Mouse (Mus musculus) heart, embryonic 14.5 days (tissue): ENCODE results near the gene Taf5. TPM values are rescaled to one million over a fixed set of nuclear protein-coding genes. Genes with fewer than 3 reads are reported as not detected.

Experiments
- ATAC-seq: fragments of 200-750 bp; cut with Nextera tagmentation; 2 replicates; pipeline ENCODE4 v1.8.0; 2017; ENCODE audit warnings: low read depth, moderate TSS enrichment; ENCODE audit not compliant: insufficient number of reproducible peaks, insufficient read depth, low FRiP score
- H3K27ac ChIP-seq, 2 experiments: fragments of 200-500 bp in 1 of 2; fragments of 300-500 bp in 1 of 2; sonication (generic) in 1 of 2; replicated peaks in 1 of 2; 2 replicates each; pipeline ENCODE4 v1.5.1; 2012 to 2014; ENCODE audit warnings: low read depth in 2 of 2, low read length in 2 of 2, control low read depth in 1 of 2, mild to moderate bottlenecking in 1 of 2, mixed read lengths in 1 of 2; ENCODE audit not compliant: control insufficient read depth in 1 of 2, insufficient read depth in 1 of 2
- H3K27me3 ChIP-seq: fragments of 300-500 bp; sonication (generic); 2 replicates; pipeline ENCODE4 v1.6.1; 2014; ENCODE audit warnings: mild to moderate bottlenecking, low read length, control low read depth; ENCODE audit not compliant: control insufficient read depth, insufficient read depth
- H3K36me3 ChIP-seq: fragments of 300-500 bp; sonication (generic); 2 replicates; pipeline ENCODE4 v1.6.1; 2014; ENCODE audit warnings: mild to moderate bottlenecking, control low read depth, low read length, mixed read lengths; ENCODE audit not compliant: control insufficient read depth, insufficient read depth
- H3K4me1 ChIP-seq, 2 experiments: fragments of 200-500 bp in 1 of 2; fragments of 300-500 bp in 1 of 2; sonication (generic) in 1 of 2; 2 replicates each; pipeline ENCODE4 v1.6.1; 2012 to 2014; ENCODE audit warnings: low read length in 2 of 2, control low read depth in 1 of 2, mixed read lengths in 1 of 2; ENCODE audit not compliant: control insufficient read depth in 2 of 2, insufficient read depth in 2 of 2
- H3K4me2 ChIP-seq: fragments of 300-500 bp; sonication (generic); 2 replicates; pipeline ENCODE4 v1.6.1; 2014; ENCODE audit warnings: mild to moderate bottlenecking, low read length
- H3K4me3 ChIP-seq, 2 experiments: fragments of 200-500 bp in 1 of 2; fragments of 300-500 bp in 1 of 2; sonication (generic) in 1 of 2; 2 replicates each; pipeline ENCODE4 v1.5.1; 2012 to 2014; ENCODE audit warnings: low read length in 2 of 2, mild to moderate bottlenecking in 2 of 2, control low read depth in 1 of 2, low read depth in 1 of 2, moderate library complexity in 1 of 2; ENCODE audit not compliant: control insufficient read depth in 1 of 2, insufficient read depth in 1 of 2
- H3K9ac ChIP-seq: fragments of 300-500 bp; sonication (generic); 2 replicates; pipeline ENCODE4 v1.6.1; 2014; ENCODE audit warnings: mild to moderate bottlenecking, low read length
- H3K9me3 ChIP-seq: fragments of 300-500 bp; sonication (generic); 2 replicates; pipeline ENCODE4 v1.6.1; 2016; ENCODE audit warnings: low read length, control low read depth; ENCODE audit not compliant: control insufficient read depth
- WGBS: fragments of 180-500 bp; shearing (Covaris S2); extraction: QIAGEN DNeasy Blood & Tissue Kit; methylation state at CpG from one replicate; pipeline ENCODE4 v1.1.7; 2014; 5-methylcytosine and 5-hydroxymethylcytosine counted together
- polyA plus RNA-seq: library from polyadenylated mRNA; unstranded; fragments of >200 nt; fragmentation: Nextera tagmentation; extraction: Ambion mirVana; gene quantifications from 2 replicates; pipeline ENCODE4 v1.2.1, GENCODE M21; 2014

Gene Taf5
- polyA plus RNA-seq, 1 experiment from 2014 or later: 5.7 TPM

DNA sequence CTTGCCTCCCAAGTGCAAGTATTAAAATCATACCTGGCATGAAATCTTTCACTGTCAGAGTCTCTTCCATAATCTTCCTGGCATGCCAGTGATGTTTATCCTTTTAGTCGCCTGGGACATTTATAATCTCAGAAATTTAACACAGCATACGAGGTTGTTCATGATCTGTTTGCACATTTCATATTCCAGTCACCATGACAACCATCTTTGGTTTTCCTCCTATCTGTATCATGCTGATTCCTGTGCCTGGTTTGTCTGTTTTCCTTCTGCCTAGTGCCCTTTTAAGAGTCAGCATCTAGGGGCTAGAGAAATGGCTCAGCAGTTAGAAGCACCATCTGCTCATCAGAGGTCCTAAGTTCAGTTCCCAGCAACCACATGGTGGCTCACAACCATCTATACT, 51.1 kb downstream of the Taf5 start:
- ATAC-seq: no peak
- Histone ChIP-seq H3K4me1 (peaks cover 0 to 5% of the 10 kb centered on the region in 2 experiments; a peak in 1 of 4 replicates), H3K4me2 (no peak overlapping the region), H3K27me3 (no peaks in the 10 kb centered on the region), H3K36me3 (peaks cover 78% of the 10 kb centered on the region), H3K27ac (no peak overlapping the region), H3K9me3 (no peaks in the 10 kb centered on the region), H3K9ac (no peak overlapping the region), H3K4me3 (no peak overlapping the region)
- WGBS: 80% methylated on average over 2 of the region's 2 CpGs

DNA sequence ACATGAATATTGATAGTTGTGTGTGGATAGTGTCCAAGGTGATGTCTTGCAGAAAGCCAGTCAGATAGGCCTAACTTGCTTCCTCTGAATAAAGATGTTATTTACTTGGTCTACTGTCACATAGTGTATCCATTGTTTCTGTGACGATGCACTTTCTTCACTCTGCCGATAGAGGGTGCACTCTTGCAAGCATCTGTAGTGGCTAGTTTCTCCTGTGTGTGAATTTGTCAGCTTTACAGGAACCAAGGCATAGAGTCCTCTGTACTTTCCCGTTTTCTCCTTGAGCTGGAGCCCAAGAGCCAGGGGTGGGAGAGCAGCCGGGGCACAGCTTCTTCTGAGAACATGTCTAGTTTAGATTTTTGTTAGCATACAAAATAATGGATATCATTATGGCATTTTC, 53.5 kb downstream of the Taf5 start:
- H3K36me3 ChIP-seq: peaks cover 78% of the 10 kb centered on the region
- no peak for ATAC-seq
- 46% methylated on average over 4 of the region's 4 CpGs for WGBS

DNA sequence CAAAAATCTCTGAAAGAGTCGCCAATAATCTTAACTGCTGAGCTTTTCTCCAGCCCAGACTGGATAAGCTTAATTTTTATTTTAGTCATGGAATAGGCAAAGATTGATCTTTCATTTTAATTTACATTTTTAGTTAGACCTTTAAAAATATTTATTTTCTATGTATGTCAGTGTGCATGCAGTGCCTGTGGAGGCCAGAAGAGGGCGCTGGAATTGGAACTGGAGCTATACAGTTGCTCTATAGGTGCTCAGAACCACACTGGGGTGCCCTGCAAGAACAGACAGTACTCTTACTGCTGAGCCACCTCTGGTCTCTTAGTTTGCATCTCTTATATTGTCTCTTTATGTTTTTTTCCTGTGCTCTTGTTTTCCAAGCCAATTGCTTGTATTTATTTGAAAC, 55.3 kb downstream of the Taf5 start:
- H3K4me3 ChIP-seq: no peak overlapping the region
- H3K9me3 ChIP-seq: no peaks in the 10 kb centered on the region
- no peaks in the 10 kb centered on the region for H3K27me3 ChIP-seq
- peaks cover 79% of the 10 kb centered on the region for H3K36me3 ChIP-seq
- 21% methylated on average over 2 of the region's 2 CpGs for WGBS
- no peak for ATAC-seq
- no peak overlapping the region for H3K9ac ChIP-seq
- H3K27ac ChIP-seq: no peak overlapping the region
- no peak overlapping the region for H3K4me2 ChIP-seq
- H3K4me1 ChIP-seq: peaks cover 0 to 11% of the 10 kb centered on the region in 2 experiments; a peak in 2 of 4 replicates

More for the DNA sequence above, 53.5 kb downstream of the Taf5 start:
- H3K9me3 ChIP-seq: no peaks in the 10 kb centered on the region
- no peaks in the 10 kb centered on the region for H3K27me3 ChIP-seq
- H3K27ac ChIP-seq: no peak overlapping the region
- H3K4me3 ChIP-seq: no peak overlapping the region
- H3K4me1 ChIP-seq: peaks cover 5 to 11% of the 10 kb centered on the region in 2 experiments; a peak in 2 of 4 replicates
- no peak overlapping the region for H3K4me2 ChIP-seq
- no peak overlapping the region for H3K9ac ChIP-seq

DNA sequence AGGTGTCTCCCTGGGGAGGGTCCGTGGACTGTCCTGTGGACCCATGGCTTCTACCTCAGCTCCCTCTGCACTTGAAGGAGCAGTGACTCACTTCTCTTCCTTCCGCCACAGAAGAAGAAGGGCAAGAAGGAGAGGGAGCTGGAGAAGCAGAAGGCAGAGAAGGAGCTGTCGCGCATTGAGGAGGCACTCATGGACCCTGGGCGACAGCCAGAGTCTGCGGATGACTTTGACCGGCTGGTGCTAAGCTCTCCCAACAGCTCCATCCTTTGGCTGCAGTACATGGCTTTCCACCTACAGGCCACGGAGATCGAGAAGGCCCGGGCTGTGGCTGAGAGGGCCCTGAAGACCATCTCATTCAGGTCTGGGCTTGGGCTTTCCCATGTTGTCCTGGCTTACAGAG, 60.6 kb downstream of the Taf5 start:
- WGBS: 90% methylated on average over 10 of the region's 10 CpGs
- no peak for ATAC-seq
- no peaks in the 10 kb centered on the region for H3K9me3 ChIP-seq
- no peak overlapping the region for H3K4me2 ChIP-seq
- no peak overlapping the region for H3K27ac ChIP-seq
- H3K36me3 ChIP-seq: peaks cover 95% of the 10 kb centered on the region
- H3K27me3 ChIP-seq: no peaks in the 10 kb centered on the region
- H3K9ac ChIP-seq: no peak overlapping the region
- peaks cover 0 to 11% of the 10 kb centered on the region in 2 experiments; a peak in 2 of 4 replicates for H3K4me1 ChIP-seq
- H3K4me3 ChIP-seq: no peak overlapping the region

DNA sequence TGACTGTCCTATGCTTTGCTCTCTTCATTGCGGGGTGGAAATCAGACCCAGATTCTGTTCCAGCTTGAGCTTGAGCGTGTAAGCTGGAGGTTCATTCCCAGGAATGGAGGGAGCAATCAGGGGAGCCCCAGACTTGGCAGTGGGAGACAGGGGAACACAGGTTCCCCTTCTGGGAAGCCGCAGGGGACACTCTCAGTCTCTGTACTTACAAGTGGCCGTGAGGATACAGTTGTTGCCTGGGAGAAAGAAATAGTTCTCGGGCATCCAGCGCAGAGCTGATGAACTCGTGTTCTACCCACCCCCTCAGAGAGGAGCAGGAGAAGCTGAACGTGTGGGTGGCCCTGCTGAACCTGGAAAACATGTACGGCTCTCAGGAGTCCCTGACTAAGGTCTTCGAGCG, 61.3 kb downstream of the Taf5 start:
- Histone ChIP-seq H3K4me2 (no peak overlapping the region), H3K9me3 (no peaks in the 10 kb centered on the region), H3K4me3 (no peak overlapping the region), H3K9ac (no peak overlapping the region), H3K27ac (no peak overlapping the region), H3K4me1 (peaks cover 0 to 10% of the 10 kb centered on the region in 2 experiments; a peak in 2 of 4 replicates), H3K36me3 (peaks cover 100% of the 10 kb centered on the region), H3K27me3 (no peaks in the 10 kb centered on the region)
- ATAC-seq: no peak
- WGBS: 85% methylated on average over 11 of the region's 11 CpGs

DNA sequence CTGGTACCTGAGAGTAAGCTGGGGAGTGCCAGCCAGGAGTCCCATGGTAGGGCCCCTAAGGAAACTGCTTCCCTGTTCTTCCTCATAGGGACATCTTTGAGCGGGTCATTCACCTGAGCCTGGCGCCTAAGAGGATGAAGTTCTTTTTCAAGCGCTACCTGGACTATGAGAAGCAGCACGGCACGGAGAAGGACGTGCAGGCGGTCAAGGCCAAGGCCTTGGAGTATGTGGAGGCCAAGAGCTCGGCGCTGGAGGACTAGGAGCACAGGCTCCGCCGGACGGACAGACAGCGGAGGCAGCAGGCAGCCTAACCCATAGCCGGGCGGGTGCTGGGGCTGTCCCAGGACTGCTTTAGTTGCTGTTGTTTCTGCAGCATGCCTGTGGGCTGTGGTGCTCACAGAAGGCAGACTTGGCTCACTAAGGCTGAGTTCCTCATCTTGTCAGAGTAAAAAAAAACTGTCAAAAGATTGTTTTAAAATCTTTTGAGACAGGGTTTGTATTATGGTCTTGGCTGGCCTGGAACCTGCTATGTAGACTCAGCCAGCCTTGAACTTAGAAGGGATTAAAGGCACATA, 63.1 kb downstream of the Taf5 start:
- WGBS: 97% methylated on average over 15 of the region's 15 CpGs
- H3K36me3 ChIP-seq: peaks cover 95% of the 10 kb centered on the region
- no peaks in the 10 kb centered on the region for H3K9me3 ChIP-seq
- H3K4me2 ChIP-seq: no peak overlapping the region
- ATAC-seq: no peak
- no peak overlapping the region for H3K9ac ChIP-seq
- H3K27me3 ChIP-seq: no peaks in the 10 kb centered on the region
- H3K4me3 ChIP-seq: no peak overlapping the region
- 0 out of 4 replicates have a peak, but pooled peaks cover 0 to under 1% of the 10 kb centered on the region in 2 experiments for H3K4me1 ChIP-seq
- H3K27ac ChIP-seq: no peak overlapping the region

Other genes with a start within 250 kb of the Taf5 start
- 0.30 TPM in 1 of 2 replicates, not detected in the other for gene Ina, start 53.0 kb upstream of the Taf5 start, polyA plus RNA-seq
- gene Nt5c2, start 52.6 kb upstream of the Taf5 start, polyA plus RNA-seq: 115 and 126 TPM in 2 replicates
- 8.8 and 11.0 TPM in 2 replicates for gene Pcgf6, start 16.8 kb upstream of the Taf5 start, polyA plus RNA-seq
- 2,728 and 2,838 TPM in 2 replicates for gene Usmg5, start 22.9 kb downstream of the Taf5 start, polyA plus RNA-seq
- 4.6 and 5.3 TPM in 2 replicates for gene Pdcd11, start 23.0 kb downstream of the Taf5 start, polyA plus RNA-seq
- gene Calhm2, start 70.5 kb downstream of the Taf5 start, polyA plus RNA-seq: 1.7 and 2.4 TPM in 2 replicates
- gene Calhm1, start 76.5 kb downstream of the Taf5 start, polyA plus RNA-seq: not detected in 2 replicates
- gene Calhm3, start 90.0 kb downstream of the Taf5 start, polyA plus RNA-seq: not detected in 2 replicates
- gene Neurl1a, start 111.1 kb downstream of the Taf5 start, polyA plus RNA-seq: 1.3 and 1.4 TPM in 2 replicates